9 mouse cellular contexts compared by ENCODE assay signal in the genomic region with DNA sequence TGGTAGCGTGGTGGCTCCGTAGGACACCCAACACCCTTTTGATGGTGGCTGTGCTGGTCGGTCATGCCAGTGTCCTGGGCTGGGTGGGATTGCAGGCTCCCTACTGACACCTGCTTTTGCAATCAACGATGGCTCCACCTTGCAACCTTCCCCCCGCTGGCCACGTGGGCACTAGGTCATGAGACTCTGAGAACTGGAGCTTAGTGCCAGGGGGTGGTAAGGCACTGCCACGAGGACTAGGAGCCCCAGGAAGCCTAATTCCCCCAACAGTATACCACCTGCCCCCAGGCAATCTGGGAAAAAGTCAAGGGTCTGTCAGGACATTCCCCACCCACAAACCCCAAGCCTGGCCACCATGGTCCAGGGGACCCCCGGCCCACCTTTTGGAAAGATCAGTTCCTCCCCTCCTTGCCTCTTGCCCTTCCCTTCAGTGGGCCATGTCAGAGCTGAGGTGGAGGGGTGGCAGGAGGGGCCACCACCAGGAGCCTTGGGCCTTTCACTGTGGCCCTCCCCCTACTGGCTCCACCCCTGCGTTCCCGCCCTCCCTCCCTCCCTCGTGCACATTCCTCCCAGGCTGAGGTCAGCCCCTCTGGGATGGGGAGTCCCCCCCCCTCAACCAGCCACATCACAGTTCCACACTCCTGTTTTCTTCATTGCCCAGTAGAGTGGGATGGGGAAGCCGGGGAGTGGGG. TPM values are rescaled to one million over a fixed set of nuclear protein-coding genes. Genes with fewer than 3 reads are reported as not detected.
DNase-seq lines count a peak whose midpoint lies in the region; ATAC-seq and TF ChIP-seq lines count a peak whose summit lies in the region.
"Had no signal": no experiment of that assay in that cellular context is flagged by ENCODE, and none has a peak within 500 bp of the region (broad histone marks: within the 10 kb centered on the region; RNA-seq: fewer than 3 reads in every experiment).

Gene Sema3b (minus strand): TSS at position 489 of the 692 bp plus-strand sequence.

- no peak within 1 kb of the TSS for H3K9ac ChIP-seq in liver, postnatal 0 days (replicated peaks)
- H3K9ac ChIP-seq in liver, embryonic 12.5 days, result no peak within 1 kb of the TSS
- H3K9ac ChIP-seq in hindbrain, postnatal 0 days (replicated peaks; ENCODE audit: low read length), result 0 out of 2 replicates have a peak within 1 kb of the TSS, but pooled peaks have one; percentile 17
- no peak within 1 kb of the TSS for H3K9ac ChIP-seq in lung, postnatal 0 days (replicated peaks; ENCODE audit: low read depth)

- DNase-seq in liver, postnatal 0 days, result peak; percentile 52
- peak; percentile 45 for DNase-seq in gastrocnemius, postnatal 10 days
- DNase-seq in hindbrain, postnatal 0 days (ENCODE audit: low spot score), result no peak
- DNase-seq in lung, postnatal 0 days (ENCODE audit: low spot score), result peak; percentile 82
- no peak for DNase-seq in adrenal gland, adult 8-10 months
- DNase-seq in cerebellum, adult 2 months, result no peak

- H3K4me2 ChIP-seq in liver, postnatal 0 days (ENCODE audit: low read depth, low read length), result no peak within 1 kb of the TSS; the same call in 1 of the 2 replicates
- no peak within 1 kb of the TSS for H3K4me2 ChIP-seq in liver, embryonic 12.5 days
- H3K4me2 ChIP-seq in hindbrain, postnatal 0 days (ENCODE audit: low read depth, low read length), result no peak within 1 kb of the TSS
- peak within 1 kb of the TSS; percentile 44 for H3K4me2 ChIP-seq in lung, postnatal 0 days (replicated peaks; ENCODE audit: low read depth, low read length)

- peak within 1 kb of the TSS; percentile 6; the same call in 1 of the 2 replicates for H3K27ac ChIP-seq in liver, postnatal 0 days (ENCODE audit: low read depth)
- H3K27ac ChIP-seq in liver, embryonic 12.5 days, result no peak within 1 kb of the TSS
- 0 out of 2 replicates have a peak within 1 kb of the TSS, but pooled peaks have one; percentile 11 for H3K27ac ChIP-seq in hindbrain, postnatal 0 days
- H3K27ac ChIP-seq in lung, postnatal 0 days (ENCODE audit: low read length), result peak within 1 kb of the TSS; percentile 91
- no peak within 1 kb of the TSS for H3K27ac ChIP-seq in cerebellum, adult 2 months (ENCODE audit: insufficient read depth, low read length)

- H3K4me1 ChIP-seq in liver, postnatal 0 days (ENCODE audit: insufficient read depth), result peaks cover 37% of the 10 kb centered on the region
- peaks cover 58% of the 10 kb centered on the region for H3K4me1 ChIP-seq in liver, embryonic 12.5 days
- peaks cover 21% of the 10 kb centered on the region for H3K4me1 ChIP-seq in hindbrain, postnatal 0 days (ENCODE audit: insufficient read depth, low read length)
- H3K4me1 ChIP-seq in lung, postnatal 0 days (ENCODE audit: insufficient read depth, low read depth, low read length), result peaks cover 18% of the 10 kb centered on the region
- H3K4me1 ChIP-seq in cerebellum, adult 2 months (ENCODE audit: control insufficient read depth, insufficient read depth, low read length), result peaks cover 9% of the 10 kb centered on the region

- no peaks in the 10 kb centered on the region for H3K9me3 ChIP-seq in liver, postnatal 0 days (ENCODE audit: low read length)
- H3K9me3 ChIP-seq in liver, embryonic 12.5 days (replicated peaks), result no peaks in the 10 kb centered on the region
- H3K9me3 ChIP-seq in hindbrain, postnatal 0 days (ENCODE audit: low read length), result no peaks in the 10 kb centered on the region
- no peaks in the 10 kb centered on the region for H3K9me3 ChIP-seq in lung, postnatal 0 days (ENCODE audit: low read length)
- H3K9me3 ChIP-seq: G1E had no signal

- H3K4me3 ChIP-seq in liver, postnatal 0 days (ENCODE audit: low read depth, low read length), result no peak within 1 kb of the TSS
- no peak within 1 kb of the TSS for H3K4me3 ChIP-seq in liver, embryonic 12.5 days
- no peak within 1 kb of the TSS for H3K4me3 ChIP-seq in hindbrain, postnatal 0 days (ENCODE audit: low read length)
- no peak within 1 kb of the TSS for H3K4me3 ChIP-seq in lung, postnatal 0 days (ENCODE audit: low read depth, low read length)
- H3K4me3 ChIP-seq in cerebellum, adult 2 months (replicated peaks; ENCODE audit: insufficient read depth, low read depth, low read length), result no peak within 1 kb of the TSS

- ATAC-seq in liver, postnatal 0 days, result no peak
- ATAC-seq in liver, embryonic 12.5 days, result no peak
- no peak for ATAC-seq in hindbrain, postnatal 0 days
- ATAC-seq in lung, postnatal 0 days, result peak; percentile 27
- ATAC-seq in megakaryocyte-erythroid progenitor cell, adult 5-6 weeks (replicated peaks; ENCODE audit: low FRiP score, low TSS enrichment, poor library complexity, severe bottlenecking), result no peak

- TF ChIP-seq EP300 in liver, postnatal 0 days (IDR thresholded peaks at IDR 0.05; ENCODE audit: low read depth), result no peak
- no peak for TF ChIP-seq EP300 in lung, postnatal 0 days (IDR thresholded peaks at IDR 0.05)

- H3K36me3 ChIP-seq in liver, postnatal 0 days (replicated peaks; ENCODE audit: insufficient read depth, low read length), result peaks cover 2% of the 10 kb centered on the region; the same call in 1 of the 2 replicates
- H3K36me3 ChIP-seq in liver, embryonic 12.5 days, result peaks cover 4% of the 10 kb centered on the region
- H3K36me3 ChIP-seq in hindbrain, postnatal 0 days (ENCODE audit: insufficient read depth, low read length), result no peaks in the 10 kb centered on the region
- no peaks in the 10 kb centered on the region for H3K36me3 ChIP-seq in lung, postnatal 0 days (ENCODE audit: insufficient read depth, low read length)

- no peak for TF ChIP-seq POLR2A in cerebellum, adult 2 months (IDR thresholded peaks at IDR 0.05; ENCODE audit: borderline replicate concordance, insufficient read depth, low read length)

- no peaks in the 10 kb centered on the region for H3K27me3 ChIP-seq in liver, postnatal 0 days (ENCODE audit: insufficient read depth, low read length)
- H3K27me3 ChIP-seq in liver, embryonic 12.5 days (replicated peaks), result peaks cover 34% of the 10 kb centered on the region
- no peaks in the 10 kb centered on the region for H3K27me3 ChIP-seq in hindbrain, postnatal 0 days (ENCODE audit: insufficient read depth, low read length)
- no peaks in the 10 kb centered on the region for H3K27me3 ChIP-seq in lung, postnatal 0 days (replicated peaks; ENCODE audit: insufficient read depth, low read length)
- H3K27me3 ChIP-seq in cerebellum, adult 2 months (ENCODE audit: control insufficient read depth, insufficient read depth, low read length), result no peaks in the 10 kb centered on the region

- WGBS in liver, postnatal 0 days (ENCODE audit: insufficient replicate concordance), result 56% methylated on average over 12 of the region's 12 CpGs
- 48% methylated on average over 12 of the region's 12 CpGs for WGBS in liver, embryonic 12.5 days (ENCODE audit: insufficient replicate concordance)
- 42% methylated on average over 12 of the region's 12 CpGs for WGBS in hindbrain, postnatal 0 days
- WGBS in lung, postnatal 0 days, result 38% methylated on average over 12 of the region's 12 CpGs
- 53% methylated on average over 12 of the region's 12 CpGs for WGBS in cerebellum, adult 2 months

- TF ChIP-seq CTCF in liver, postnatal 0 days (IDR thresholded peaks at IDR 0.05; ENCODE audit: low read depth), result no peak
- TF ChIP-seq CTCF in hindbrain, postnatal 0 days (IDR thresholded peaks at IDR 0.05; ENCODE audit: low read depth), result no peak
- TF ChIP-seq CTCF in lung, postnatal 0 days (IDR thresholded peaks at IDR 0.05), result no peak
- no peak for TF ChIP-seq CTCF in cerebellum, adult 2 months (IDR thresholded peaks at IDR 0.05; ENCODE audit: borderline replicate concordance, insufficient read depth, low read depth, low read length)

RNA-seq across cellular contexts. Expression of gene Sema3b, which starts in this region (rescaled TPM):
- 0.41 and 0.56 TPM in 2 replicates for polyA plus RNA-seq in liver, postnatal 0 days (2015; fragmentation: Nextera tagmentation; extraction: Ambion mirVana)
- 0.35 and 0.52 TPM in 2 replicates for polyA plus RNA-seq in liver, embryonic 12.5 days (2016; fragmentation: Nextera tagmentation; extraction: Ambion mirVana)
- total RNA-seq in gastrocnemius, postnatal 10 days (2021), result 10 to 100 TPM; 41.8 to 51.3 TPM
- 11.2 and 14.6 TPM in 2 replicates for total RNA-seq in hindbrain, postnatal 0 days (2014; rRNA removed)
- polyA plus RNA-seq in hindbrain, postnatal 0 days (2015; fragmentation: Nextera tagmentation; extraction: Ambion mirVana), result 8.3 and 9.0 TPM in 2 replicates
- polyA plus RNA-seq in lung, postnatal 0 days (2015; fragmentation: Nextera tagmentation; extraction: Ambion mirVana), result 31.9 and 34.3 TPM in 2 replicates
- 1 to 10 TPM; 5.0 to 7.7 (median 6.2) TPM for total RNA-seq in adrenal gland, adult 8-10 months (2022)
- total RNA-seq in megakaryocyte-erythroid progenitor cell, adult 5-6 weeks (2014; fragmentation: Nextera tagmentation), result 0.50 TPM in 1 of 2 replicates, not detected in the other
- total RNA-seq in megakaryocyte-erythroid progenitor cell, adult 5-6 weeks (2017), result not detected in 2 replicates
- polyA plus RNA-seq in cerebellum, adult 2 months (2012; rRNA removed), result 3.9 and 6.4 TPM in 2 replicates
- polyA plus RNA-seq: G1E had no signal

Comparison
In these comparisons a context has a peak if more than half of its experiments do, and no peak if none do; other contexts are left out.
1. Peak in DNase-seq and H3K27ac ChIP-seq in liver, postnatal 0 days; RNA of the gene not detected or under 1 TPM.
2. DNase-seq: peak in gastrocnemius, postnatal 10 days (single experiment) and lung, postnatal 0 days (single experiment); none in hindbrain, postnatal 0 days (single experiment), adrenal gland, adult 8-10 months (single experiment) and cerebellum, adult 2 months (0 of 2).
3. H3K27ac ChIP-seq: peak in hindbrain, postnatal 0 days (single experiment) and lung, postnatal 0 days (single experiment); none in liver, embryonic 12.5 days (single experiment) and cerebellum, adult 2 months (single experiment).